Mouse (Mus musculus) liver, postnatal 0 days (tissue): Measurements from ENCODE around the gene Hgd. TPM values are rescaled to one million over a fixed set of nuclear protein-coding genes. Genes with fewer than 3 reads are reported as not detected.

Source experiments
- ATAC-seq: fragments of 200-750 bp; cut with Nextera tagmentation; 2 replicates; pipeline ENCODE4 v1.8.0; 2017; ENCODE audit warnings: mild to moderate bottlenecking, moderate library complexity
- DNase-seq: peaks from one replicate; pipeline ENCODE4 v3.0.0-alpha.2; 2016
- H3K27ac ChIP-seq: fragments of 300-500 bp; sonication (generic); 2 replicates; pipeline ENCODE4 v1.5.1; 2014; ENCODE audit warnings: antibody characterized with exemption, moderate library complexity, mild to moderate bottlenecking, low read depth
- H3K27me3 ChIP-seq: fragments of 300-500 bp; sonication (generic); 2 replicates; pipeline ENCODE4 v1.6.1; 2014; ENCODE audit warnings: low read length, control low read depth, mixed read lengths; ENCODE audit not compliant: insufficient read depth
- H3K36me3 ChIP-seq: fragments of 300-500 bp; sonication (generic); replicated peaks from 2 replicates; pipeline ENCODE4 v1.6.1; 2014; ENCODE audit warnings: mild to moderate bottlenecking, control low read depth, low read length, moderate library complexity, mixed read lengths; ENCODE audit not compliant: insufficient read depth
- H3K4me1 ChIP-seq: fragments of 300-500 bp; sonication (generic); 2 replicates; pipeline ENCODE4 v1.6.1; 2014; ENCODE audit warnings: antibody characterized with exemption, mild to moderate bottlenecking, control low read depth; ENCODE audit not compliant: insufficient read depth
- H3K4me2 ChIP-seq: fragments of 300-500 bp; sonication (generic); 2 replicates; pipeline ENCODE4 v1.6.1; 2014; ENCODE audit warnings: low read depth, mild to moderate bottlenecking, low read length, moderate library complexity, mixed read lengths
- H3K4me3 ChIP-seq: fragments of 300-500 bp; sonication (generic); 2 replicates; pipeline ENCODE4 v1.5.1; 2014; ENCODE audit warnings: low read depth, low read length
- H3K9ac ChIP-seq: fragments of 300-500 bp; sonication (generic); replicated peaks from 2 replicates; pipeline ENCODE4 v1.6.1; 2014; ENCODE audit warnings: mild to moderate bottlenecking, moderate library complexity
- H3K9me3 ChIP-seq: fragments of 300-500 bp; sonication (generic); 2 replicates; pipeline ENCODE4 v1.6.1; 2016; ENCODE audit warnings: mild to moderate bottlenecking, control low read depth, low read length, mixed read lengths
- CTCF ChIP-seq: sonication (generic); IDR thresholded peaks from 2 replicates; pipeline ENCODE4 v1.5.1; 2016; ENCODE audit warnings: antibody characterized with exemption, low read depth
- EP300 ChIP-seq: IDR thresholded peaks from 2 replicates; pipeline ENCODE4 v1.6.1; 2016; ENCODE audit warnings: antibody characterized with exemption, low read depth, mild to moderate bottlenecking
- WGBS: fragments of 180-500 bp; shearing (Covaris S2); extraction: QIAGEN DNeasy Blood & Tissue Kit; methylation state at CpG from one replicate; pipeline ENCODE4 v1.1.7; 2014; ENCODE audit not compliant: insufficient replicate concordance; 5-methylcytosine and 5-hydroxymethylcytosine counted together
- polyA plus RNA-seq: library from polyadenylated mRNA; unstranded; fragments of >200 nt; fragmentation: Nextera tagmentation; extraction: Ambion mirVana; gene quantifications from 2 replicates; pipeline ENCODE4 v1.2.1, GENCODE M21; 2015

Gene Hgd
- polyA plus RNA-seq, 1 experiment from 2014 or later, result 131 TPM

GRCm38 (mm10) chr16:37663643-37664459, 83.9 kb downstream of the Hgd start:
- no peaks in the 10 kb centered on the region for H3K4me1 ChIP-seq
- ATAC-seq (no peak), DNase-seq (no peak)
- no peaks in the 10 kb centered on the region for H3K9me3 ChIP-seq
- no peaks in the 10 kb centered on the region for H3K36me3 ChIP-seq
- H3K27me3 ChIP-seq, result no peaks in the 10 kb centered on the region
- no peak for TF ChIP-seq EP300
- TF ChIP-seq CTCF, result no peak
- no peak overlapping the region for H3K4me3 ChIP-seq
- H3K27ac ChIP-seq, result no peak overlapping the region
- H3K9ac ChIP-seq, result no peak overlapping the region
- H3K4me2 ChIP-seq, result no peak overlapping the region
- WGBS, result 66% methylated on average over 9 of the region's 9 CpGs

- Histone ChIP-seq H3K27me3 (no peaks in the 10 kb centered on the region), H3K27ac (no peak overlapping the region), H3K9ac (no peak overlapping the region), H3K9me3 (no peaks in the 10 kb centered on the region), H3K4me2 (no peak overlapping the region), H3K36me3 (no peaks in the 10 kb centered on the region), H3K4me1 (no peaks in the 10 kb centered on the region), H3K4me3 (no peak overlapping the region)
- WGBS, result 73% methylated on average over 5 of the region's 5 CpGs
- no peak for DNase-seq
- TF ChIP-seq EP300 (no peak), CTCF (no peak)
- ATAC-seq, result no peak
Measured at GRCm38 (mm10) chr16:37665394-37665935, 85.5 kb downstream of the Hgd start.

- 30% methylated on average over 4 of the region's 4 CpGs for WGBS
- ATAC-seq, result no peak
Measured at GRCm38 (mm10) chr16:37670666-37671283, 90.8 kb downstream of the Hgd start.

GRCm38 (mm10) chr16:37675326-37675725, 95.4 kb downstream of the Hgd start:
- TF ChIP-seq EP300 (no peak), CTCF (no peak)
- Histone ChIP-seq H3K4me2 (no peak overlapping the region), H3K4me3 (no peak overlapping the region), H3K27me3 (no peaks in the 10 kb centered on the region), H3K4me1 (no peaks in the 10 kb centered on the region), H3K9ac (no peak overlapping the region), H3K27ac (no peak overlapping the region), H3K9me3 (no peaks in the 10 kb centered on the region), H3K36me3 (no peaks in the 10 kb centered on the region)
- 71% methylated on average over 5 of the region's 5 CpGs for WGBS
- DNase-seq (no peak), ATAC-seq (no peak)

More at GRCm38 (mm10) chr16:37670666-37671283, 90.8 kb downstream of the Hgd start:
- Histone ChIP-seq H3K9me3 (no peaks in the 10 kb centered on the region), H3K4me1 (no peaks in the 10 kb centered on the region), H3K4me3 (no peak overlapping the region), H3K4me2 (no peak overlapping the region), H3K27me3 (no peaks in the 10 kb centered on the region), H3K36me3 (no peaks in the 10 kb centered on the region), H3K27ac (no peak overlapping the region), H3K9ac (no peak overlapping the region)
- no peak for DNase-seq
- TF ChIP-seq EP300, result no peak
- TF ChIP-seq CTCF, result no peak

- WGBS, result 61% methylated on average over 17 of the region's 17 CpGs
- Histone ChIP-seq H3K9ac (no peak overlapping the region), H3K27ac (no peak overlapping the region), H3K4me3 (no peak overlapping the region), H3K4me1 (no peaks in the 10 kb centered on the region), H3K9me3 (no peaks in the 10 kb centered on the region), H3K36me3 (no peaks in the 10 kb centered on the region), H3K27me3 (no peaks in the 10 kb centered on the region), H3K4me2 (no peak overlapping the region)
- DNase-seq (no peak), ATAC-seq (no peak)
- TF ChIP-seq EP300 (no peak), CTCF (no peak)
Measured at GRCm38 (mm10) chr16:37676024-37676676, 96.2 kb downstream of the Hgd start.

GRCm38 (mm10) chr16:37676677-37677072, 96.7 kb downstream of the Hgd start:
- Histone ChIP-seq H3K9me3 (no peaks in the 10 kb centered on the region), H3K27ac (no peak overlapping the region), H3K4me2 (no peak overlapping the region), H3K4me3 (no peak overlapping the region), H3K4me1 (no peaks in the 10 kb centered on the region), H3K36me3 (no peaks in the 10 kb centered on the region), H3K9ac (no peak overlapping the region), H3K27me3 (no peaks in the 10 kb centered on the region)
- TF ChIP-seq CTCF, result no peak
- no peak for TF ChIP-seq EP300
- DNase-seq (no peak), ATAC-seq (no peak)
- 68% methylated on average over 4 of the region's 4 CpGs for WGBS
